Mouse (Mus musculus) small intestine, adult 2 months (tissue): ENCODE data around the gene Ccl11.

Experiments
- CTCF ChIP-seq: fragments of 200-500 bp; IDR thresholded peaks from 2 replicates; pipeline ENCODE4 v1.5.1; 2012; ENCODE audit warnings: low read depth, mild to moderate bottlenecking, control low read depth, inconsistent platforms, low read length, moderate library complexity, mixed read lengths; ENCODE audit not compliant: insufficient replicate concordance, insufficient read length; ENCODE audit errors: extremely low read depth
- POLR2A ChIP-seq: fragments of 200-500 bp; IDR thresholded peaks from 2 replicates; pipeline ENCODE4 v1.6.1; 2012; ENCODE audit warnings: low read depth, mild to moderate bottlenecking, control low read depth, inconsistent platforms, low read length, moderate library complexity

DNA sequence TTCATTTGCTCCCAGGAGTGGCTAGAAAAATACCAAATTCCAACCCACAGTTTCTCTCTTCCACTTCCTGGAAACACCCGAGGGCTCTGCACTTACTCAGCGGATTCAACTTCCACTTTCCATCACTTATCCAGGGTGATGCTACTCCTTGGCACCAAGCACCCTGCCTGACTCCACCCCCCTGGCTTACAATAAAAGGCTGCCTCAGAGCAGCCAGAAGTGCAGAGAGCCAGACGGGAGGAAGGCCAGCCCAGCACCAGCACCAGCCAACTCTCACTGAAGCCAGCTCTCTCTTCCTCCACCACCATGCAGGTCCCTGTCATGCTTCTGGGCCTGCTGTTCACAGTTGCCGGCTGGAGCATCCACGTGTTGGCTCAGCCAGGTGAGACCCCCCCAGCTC, 22.3 kb upstream of the Ccl11 start, which contains the start of gene Ccl2:
- TF ChIP-seq POLR2A (no peak), CTCF (no peak)
